Mouse (Mus musculus) hindbrain, embryonic 16.5 days (tissue): ENCODE results near the gene Smim14. TPM values are rescaled to one million over a fixed set of nuclear protein-coding genes. Genes with fewer than 3 reads are reported as not detected.

Source experiments
- ATAC-seq: fragments of 200-750 bp; cut with Nextera tagmentation; 2 replicates; pipeline ENCODE4 v1.8.0; 2017; ENCODE audit warnings: moderate TSS enrichment, moderate library complexity
- H3K27ac ChIP-seq: fragments of 300-500 bp; sonication (generic); 2 replicates; pipeline ENCODE4 v1.5.1; 2014; ENCODE audit warnings: low read depth, mild to moderate bottlenecking, control low read depth, low read length, moderate library complexity
- H3K27me3 ChIP-seq: fragments of 300-500 bp; sonication (generic); replicated peaks from 2 replicates; pipeline ENCODE4 v1.6.1; 2014; ENCODE audit warnings: low read length; ENCODE audit not compliant: control insufficient read depth, insufficient read depth
- H3K36me3 ChIP-seq: fragments of 300-500 bp; sonication (generic); 2 replicates; pipeline ENCODE4 v1.6.1; 2014; ENCODE audit warnings: mild to moderate bottlenecking, low read length, moderate library complexity, mixed read lengths; ENCODE audit not compliant: control insufficient read depth, insufficient read depth
- H3K4me1 ChIP-seq: fragments of 300-500 bp; sonication (generic); 2 replicates; pipeline ENCODE4 v1.6.1; 2014; ENCODE audit warnings: low read depth, low read length; ENCODE audit not compliant: control insufficient read depth, insufficient read depth
- H3K4me2 ChIP-seq: fragments of 300-500 bp; sonication (generic); 2 replicates; pipeline ENCODE4 v1.6.1; 2014; ENCODE audit warnings: mild to moderate bottlenecking, low read length, control low read depth, moderate library complexity
- H3K4me3 ChIP-seq: fragments of 300-500 bp; sonication (generic); 2 replicates; pipeline ENCODE4 v1.5.1; 2014; ENCODE audit warnings: mild to moderate bottlenecking, low read length, control low read depth, moderate library complexity
- H3K9ac ChIP-seq: fragments of 300-500 bp; sonication (generic); 2 replicates; pipeline ENCODE4 v1.6.1; 2014; ENCODE audit warnings: low read depth, mild to moderate bottlenecking, control low read depth, low read length, moderate library complexity
- H3K9me3 ChIP-seq: fragments of 300-500 bp; sonication (generic); 2 replicates; pipeline ENCODE4 v1.6.1; 2014; ENCODE audit warnings: mild to moderate bottlenecking, low read length, moderate library complexity; ENCODE audit not compliant: control insufficient read depth
- WGBS: fragments of 180-500 bp; shearing (Covaris S2); extraction: QIAGEN DNeasy Blood & Tissue Kit; methylation state at CpG from one replicate; pipeline ENCODE4 v1.1.7; 2014; 5-methylcytosine and 5-hydroxymethylcytosine counted together
- polyA plus RNA-seq: library from polyadenylated mRNA; unstranded; fragments of >200 nt; fragmentation: Nextera tagmentation; extraction: Ambion mirVana; gene quantifications from 2 replicates; pipeline ENCODE4 v1.2.1, GENCODE M21; 2015

The Smim14 gene
- polyA plus RNA-seq, 1 experiment from 2014 or later = 207 TPM

GRCm38 (mm10) chr5:65415653-65416458 lies 121.1 kb downstream of the Smim14 start:
- H3K4me1 ChIP-seq = no peaks in the 10 kb centered on the region
- H3K27ac ChIP-seq = no peak overlapping the region
- no peak overlapping the region for H3K4me3 ChIP-seq
- peaks cover 29% of the 10 kb centered on the region for H3K36me3 ChIP-seq
- ATAC-seq = peak; percentile 56; the same call in 1 of the 2 replicates
- H3K9ac ChIP-seq = no peak overlapping the region
- WGBS = 25% methylated on average over 25 of the region's 26 CpGs
- no peaks in the 10 kb centered on the region for H3K27me3 ChIP-seq
- no peaks in the 10 kb centered on the region for H3K9me3 ChIP-seq
- no peak overlapping the region for H3K4me2 ChIP-seq

GRCm38 (mm10) chr5:65407989-65408388 lies 129.0 kb downstream of the Smim14 start:
- H3K9me3 ChIP-seq = no peaks in the 10 kb centered on the region
- no peak overlapping the region for H3K9ac ChIP-seq
- peaks cover 27% of the 10 kb centered on the region for H3K36me3 ChIP-seq
- no peak overlapping the region for H3K27ac ChIP-seq
- H3K4me3 ChIP-seq = no peak overlapping the region
- no peak overlapping the region for H3K4me2 ChIP-seq
- WGBS = 31% methylated on average over 12 of the region's 12 CpGs
- no peak for ATAC-seq
- H3K4me1 ChIP-seq = no peaks in the 10 kb centered on the region
- H3K27me3 ChIP-seq = no peaks in the 10 kb centered on the region

GRCm38 (mm10) chr5:65401251-65401994 lies 135.6 kb downstream of the Smim14 start:
- WGBS = 29% methylated on average over 2 of the region's 2 CpGs
- H3K36me3 ChIP-seq = peaks cover 37% of the 10 kb centered on the region
- peak; percentile 71; the same call in 1 of the 2 replicates for ATAC-seq

More at GRCm38 (mm10) chr5:65401251-65401994, 135.6 kb downstream of the Smim14 start:
- Histone ChIP-seq H3K9me3 (no peaks in the 10 kb centered on the region), H3K4me2 (no peak overlapping the region), H3K27ac (no peak overlapping the region), H3K4me1 (no peaks in the 10 kb centered on the region; the same call in 1 of the 2 replicates), H3K27me3 (no peaks in the 10 kb centered on the region), H3K4me3 (no peak overlapping the region), H3K9ac (no peak overlapping the region)

Other genes starting within 250 kb of the Smim14 start
- 31.8 and 32.3 TPM in 2 replicates for gene Rfc1, start 201.5 kb downstream of the Smim14 start, polyA plus RNA-seq
- gene Klb, start 188.9 kb downstream of the Smim14 start, polyA plus RNA-seq = 0.12 and 0.15 TPM in 2 replicates
- gene Rpl9, start 145.7 kb downstream of the Smim14 start, polyA plus RNA-seq = 509 and 535 TPM in 2 replicates
- gene Lias, start 145.7 kb downstream of the Smim14 start, polyA plus RNA-seq = 60.8 and 65.8 TPM in 2 replicates
- gene Ugdh, start 101.2 kb downstream of the Smim14 start, polyA plus RNA-seq = 43.5 and 44.8 TPM in 2 replicates
- gene Gm43552, start 44.4 kb downstream of the Smim14 start, polyA plus RNA-seq = not detected in 2 replicates
- gene Ube2k, start within 50 bp of the Smim14 start, polyA plus RNA-seq = 183 and 199 TPM in 2 replicates
- gene Pds5a, start 161.1 kb upstream of the Smim14 start, polyA plus RNA-seq = 27.7 and 35.0 TPM in 2 replicates
- 12.0 and 12.1 TPM in 2 replicates for gene N4bp2, start 226.3 kb upstream of the Smim14 start, polyA plus RNA-seq